Mouse (Mus musculus) lung, embryonic 15.5 days (tissue): ENCODE results near the gene Lrrc4c. TPM values are rescaled to one million over a fixed set of nuclear protein-coding genes. Genes with fewer than 3 reads are reported as not detected.

ENCODE experiments used
- microRNA-seq: library from miRNA; unstranded; fragments of <30 nt; microRNA quantifications from one replicate; pipeline ENCODE4, GENCODE M21; 2016
- polyA plus RNA-seq: library from polyadenylated mRNA; unstranded; fragments of >200 nt; fragmentation: Nextera tagmentation; extraction: Ambion mirVana; gene quantifications from 2 replicates; pipeline ENCODE4 v1.2.1, GENCODE M21; 2015

The Lrrc4c gene
- polyA plus RNA-seq, 1 experiment from 2014 or later: 0.72 TPM

Small RNAs within 50 kb of the gene (microRNA-seq; reads per million reads assigned to microRNA genes)
- gene Gm44320: not detected
